Mouse (Mus musculus) limb, embryonic 14.5 days (tissue): ENCODE data around the gene Cpt1b. TPM values are rescaled to one million over a fixed set of nuclear protein-coding genes. Genes with fewer than 3 reads are reported as not detected.
A peak's percentile ranks its signal among the peaks of the same experiment; 100 is the strongest.

Experiments
- ATAC-seq: fragments of 200-750 bp; cut with Nextera tagmentation; 2 replicates; pipeline ENCODE4 v1.8.0; 2017; ENCODE audit warnings: low read depth, moderate number of reproducible peaks, moderate TSS enrichment; ENCODE audit not compliant: low FRiP score
- DNase-seq: peaks from one replicate; pipeline ENCODE4 v3.0.0-alpha.2; 2015; ENCODE audit warnings: low spot score
- H3K27ac ChIP-seq: fragments of 300-500 bp; sonication (generic); replicated peaks from 2 replicates; pipeline ENCODE4 v1.5.1; 2014; ENCODE audit warnings: low read depth, mild to moderate bottlenecking, low read length, moderate library complexity, mixed read lengths
- H3K27me3 ChIP-seq: fragments of 300-500 bp; sonication (generic); 2 replicates; pipeline ENCODE4 v1.6.1; 2014; ENCODE audit warnings: low read length, mixed read lengths; ENCODE audit not compliant: control insufficient read depth, insufficient read depth
- H3K36me3 ChIP-seq: fragments of 300-500 bp; sonication (generic); 2 replicates; pipeline ENCODE4 v1.6.1; 2014; ENCODE audit warnings: mild to moderate bottlenecking, low read length, moderate library complexity, mixed read lengths; ENCODE audit not compliant: control insufficient read depth, insufficient read depth
- H3K4me1 ChIP-seq: fragments of 300-500 bp; sonication (generic); 2 replicates; pipeline ENCODE4 v1.6.1; 2014; ENCODE audit warnings: antibody characterized with exemption, low read length, mixed read lengths; ENCODE audit not compliant: control insufficient read depth, insufficient read depth
- H3K4me2 ChIP-seq: fragments of 300-500 bp; sonication (generic); replicated peaks from 2 replicates; pipeline ENCODE4 v1.6.1; 2014; ENCODE audit warnings: low read depth, mild to moderate bottlenecking, low read length, moderate library complexity; ENCODE audit not compliant: severe bottlenecking
- H3K4me3 ChIP-seq: fragments of 300-500 bp; sonication (generic); replicated peaks from 2 replicates; pipeline ENCODE4 v1.5.1; 2014; ENCODE audit warnings: low read length
- H3K9ac ChIP-seq: fragments of 300-500 bp; sonication (generic); 2 replicates; pipeline ENCODE4 v1.6.1; 2014; ENCODE audit warnings: mild to moderate bottlenecking, low read depth, low read length, moderate library complexity; ENCODE audit not compliant: severe bottlenecking
- H3K9me3 ChIP-seq: fragments of 300-500 bp; sonication (generic); 2 replicates; pipeline ENCODE4 v1.6.1; 2016; ENCODE audit warnings: low read length; ENCODE audit not compliant: control insufficient read depth
- POLR2A ChIP-seq: fragments of 200-500 bp; IDR thresholded peaks from 2 replicates; pipeline ENCODE4 v1.8.0; 2012; ENCODE audit warnings: inconsistent platforms, mild to moderate bottlenecking, moderate library complexity, borderline replicate concordance; ENCODE audit not compliant: insufficient read depth, insufficient read length; ENCODE audit errors: extremely low read depth
- WGBS: fragments of 180-500 bp; shearing (Covaris S2); extraction: QIAGEN DNeasy Blood & Tissue Kit; methylation state at CpG from one replicate; pipeline ENCODE4 v1.1.7; 2014; 5-methylcytosine and 5-hydroxymethylcytosine counted together
- polyA plus RNA-seq, 2 experiments: library from polyadenylated mRNA; depleted of rRNA in 1 of 2; stranded (reverse) in 1 of 2; unstranded in 1 of 2; fragments of >200 nt; fragmentation: Nextera tagmentation in 1 of 2; extraction: Ambion mirVana in 1 of 2; gene quantifications; 2 replicates each; pipeline versions ENCODE4 v1.2.1 to v1.2.3; 2012 to 2014

Cpt1b gene
- polyA plus RNA-seq, 2 experiments = 0.63 to 3.7 TPM

- H3K9me3 ChIP-seq = no peaks in the 10 kb centered on the region
- TF ChIP-seq POLR2A = no peak
- no peaks in the 10 kb centered on the region for H3K4me1 ChIP-seq
- 89% methylated on average over 7 of the region's 7 CpGs for WGBS
- no peak within 1 kb of the TSS for H3K9ac ChIP-seq
- H3K4me3 ChIP-seq = no peak within 1 kb of the TSS
- ATAC-seq = no peak
- no peak for DNase-seq
- no peaks in the 10 kb centered on the region for H3K36me3 ChIP-seq
- H3K27me3 ChIP-seq = peaks cover 12% of the 10 kb centered on the region
- no peak within 1 kb of the TSS for H3K4me2 ChIP-seq
- no peak within 1 kb of the TSS for H3K27ac ChIP-seq
Observed at GRCm38 (mm10) chr15:89384617-89385016, 41.0 kb downstream of the Cpt1b start, which contains the start of gene Klhdc7b. Klhdc7b (plus strand) TSS chr15:89384917.

- Histone ChIP-seq H3K4me1 (peaks cover 14% of the 10 kb centered on the region), H3K27ac (no peak overlapping the region), H3K9ac (peak overlapping the region; percentile 48; the same call in 1 of the 2 replicates), H3K36me3 (no peaks in the 10 kb centered on the region), H3K4me2 (peak overlapping the region; percentile 67), H3K27me3 (peaks cover 51% of the 10 kb centered on the region), H3K4me3 (peak overlapping the region; percentile 35), H3K9me3 (no peaks in the 10 kb centered on the region)
- no peak for DNase-seq
- TF ChIP-seq POLR2A = no peak
- ATAC-seq = no peak
- 10% methylated on average over 10 of the region's 10 CpGs for WGBS
Observed at GRCm38 (mm10) chr15:89379429-89379828, 46.2 kb downstream of the Cpt1b start.

GRCm38 (mm10) chr15:89378831-89379401, 46.7 kb downstream of the Cpt1b start, which contains the start of gene Odf3b:
Odf3b (minus strand) TSS chr15:89379282.
- Histone ChIP-seq H3K27me3 (peaks cover 51% of the 10 kb centered on the region), H3K4me1 (peaks cover 18% of the 10 kb centered on the region), H3K27ac (no peak within 1 kb of the TSS), H3K36me3 (no peaks in the 10 kb centered on the region), H3K4me3 (peak within 1 kb of the TSS; percentile 35), H3K9ac (peak within 1 kb of the TSS; percentile 48), H3K4me2 (peak within 1 kb of the TSS; percentile 67), H3K9me3 (no peaks in the 10 kb centered on the region)
- ATAC-seq (no peak), DNase-seq (no peak)
- 1% methylated on average over 29 of the region's 33 CpGs for WGBS
- TF ChIP-seq POLR2A = no peak

- ATAC-seq (no peak), DNase-seq (no peak)
- Histone ChIP-seq H3K4me2 (peak overlapping the region; percentile 67), H3K4me3 (peak overlapping the region; percentile 35), H3K9ac (peak overlapping the region; percentile 48), H3K36me3 (no peaks in the 10 kb centered on the region), H3K4me1 (peaks cover 19% of the 10 kb centered on the region), H3K9me3 (no peaks in the 10 kb centered on the region), H3K27ac (no peak overlapping the region), H3K27me3 (peaks cover 51% of the 10 kb centered on the region)
- WGBS = 14% methylated on average over 46 of the region's 46 CpGs
- TF ChIP-seq POLR2A = no peak
Observed at GRCm38 (mm10) chr15:89377938-89378828, 47.5 kb downstream of the Cpt1b start.

GRCm38 (mm10) chr15:89377362-89377761, 48.3 kb downstream of the Cpt1b start:
- no peak for TF ChIP-seq POLR2A
- WGBS = 4% methylated on average over 18 of the region's 18 CpGs

More at GRCm38 (mm10) chr15:89377362-89377761, 48.3 kb downstream of the Cpt1b start:
- no peaks in the 10 kb centered on the region for H3K9me3 ChIP-seq
- peaks cover 51% of the 10 kb centered on the region for H3K27me3 ChIP-seq
- H3K27ac ChIP-seq = no peak overlapping the region
- ATAC-seq (no peak), DNase-seq (no peak)
- no peak overlapping the region for H3K4me3 ChIP-seq
- no peak overlapping the region; the same call in 1 of the 2 replicates for H3K4me2 ChIP-seq
- H3K4me1 ChIP-seq = peaks cover 23% of the 10 kb centered on the region
- H3K9ac ChIP-seq = no peak overlapping the region
- H3K36me3 ChIP-seq = peaks cover 4% of the 10 kb centered on the region; the same call in 1 of the 2 replicates
